Mouse (Mus musculus): ENCODE measurements around the gene Cryz. TPM values are rescaled to one million over a fixed set of nuclear protein-coding genes. Genes with fewer than 3 reads are reported as not detected.

Cryz gene
- polyA plus RNA-seq, 1 experiment: 37.9 TPM

DNA sequence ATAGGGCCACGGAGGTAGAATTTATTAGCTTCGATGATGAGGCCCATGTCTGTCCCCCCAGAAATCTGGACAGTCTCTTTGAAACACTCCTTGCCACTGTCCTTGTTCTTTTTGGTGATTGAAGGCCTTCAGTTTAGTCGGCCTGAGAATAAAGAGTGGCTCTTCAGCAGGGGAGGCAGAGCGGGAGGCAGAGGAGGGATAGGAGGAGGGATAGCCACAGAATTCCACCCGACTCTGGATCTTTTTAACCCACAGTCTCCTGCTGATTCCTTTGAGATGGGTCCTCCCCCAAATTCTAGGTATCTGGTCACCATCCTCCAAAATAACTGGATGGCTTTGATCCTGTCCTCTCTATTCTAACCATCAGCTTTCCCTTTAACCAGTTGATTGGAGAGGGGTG is 56.9 kb downstream of the Cryz start:
- Histone ChIP-seq H3K27me3 (ENCODE audit: control insufficient read depth, insufficient read depth, low read length, poor library complexity, severe bottlenecking) (no peaks in the 10 kb centered on the region), H3K36me3 (ENCODE audit: control insufficient read depth, insufficient read depth, low read length, poor library complexity, severe bottlenecking) (no peaks in the 10 kb centered on the region), H3K9ac (ENCODE audit: low read depth, poor library complexity, severe bottlenecking) (no peak overlapping the region), H3K4me3 (ENCODE audit: low read depth, low read length) (no peak overlapping the region), H3K9me3 (replicated peaks; ENCODE audit: control insufficient read depth, insufficient read depth, low read length, poor library complexity, severe bottlenecking) (no peaks in the 10 kb centered on the region), H3K4me1 (ENCODE audit: control insufficient read depth, insufficient read depth, low read length) (peaks cover 2% of the 10 kb centered on the region), H3K27ac (ENCODE audit: insufficient read depth, low read length) (no peak overlapping the region)
- TF ChIP-seq CTCF (IDR thresholded peaks at IDR 0.05; ENCODE audit: low read depth, low read length): no peak
- no peak for TF ChIP-seq EP300 (IDR thresholded peaks at IDR 0.05; ENCODE audit: insufficient read depth, low read depth, low read length)
- no peak for TF ChIP-seq POLR2A (IDR thresholded peaks at IDR 0.05; ENCODE audit: insufficient read depth, low read length)

DNA sequence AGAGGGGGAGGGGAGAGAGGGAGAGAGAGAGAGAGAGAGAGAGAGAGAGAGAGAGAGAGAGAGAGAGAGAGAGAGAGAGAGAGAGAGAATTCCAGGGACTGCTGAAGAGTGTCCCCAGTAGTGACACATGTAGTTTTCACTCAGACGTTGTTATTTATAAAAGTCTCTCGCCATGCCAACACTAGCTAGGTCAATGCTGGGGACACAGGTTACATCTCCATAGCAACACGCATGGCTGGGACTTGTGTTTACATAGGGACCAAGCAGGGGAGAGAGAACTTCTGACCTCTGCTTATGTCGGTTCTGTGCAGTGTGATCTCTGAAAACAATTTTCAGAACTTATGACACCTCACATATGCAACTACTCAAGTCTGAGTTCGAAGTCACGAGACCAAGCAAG is 57.8 kb downstream of the Cryz start:
- Histone ChIP-seq H3K4me3 (ENCODE audit: low read depth, low read length) (no peak overlapping the region), H3K9me3 (replicated peaks; ENCODE audit: control insufficient read depth, insufficient read depth, low read length, poor library complexity, severe bottlenecking) (no peaks in the 10 kb centered on the region), H3K36me3 (ENCODE audit: control insufficient read depth, insufficient read depth, low read length, poor library complexity, severe bottlenecking) (no peaks in the 10 kb centered on the region), H3K9ac (ENCODE audit: low read depth, poor library complexity, severe bottlenecking) (no peak overlapping the region), H3K4me1 (ENCODE audit: control insufficient read depth, insufficient read depth, low read length) (peaks cover 2% of the 10 kb centered on the region), H3K27me3 (ENCODE audit: control insufficient read depth, insufficient read depth, low read length, poor library complexity, severe bottlenecking) (no peaks in the 10 kb centered on the region), H3K27ac (ENCODE audit: insufficient read depth, low read length) (no peak overlapping the region)
- no peak for TF ChIP-seq POLR2A (IDR thresholded peaks at IDR 0.05; ENCODE audit: insufficient read depth, low read length)
- TF ChIP-seq CTCF (IDR thresholded peaks at IDR 0.05; ENCODE audit: low read depth, low read length): no peak
- TF ChIP-seq EP300 (IDR thresholded peaks at IDR 0.05; ENCODE audit: insufficient read depth, low read depth, low read length): no peak

DNA sequence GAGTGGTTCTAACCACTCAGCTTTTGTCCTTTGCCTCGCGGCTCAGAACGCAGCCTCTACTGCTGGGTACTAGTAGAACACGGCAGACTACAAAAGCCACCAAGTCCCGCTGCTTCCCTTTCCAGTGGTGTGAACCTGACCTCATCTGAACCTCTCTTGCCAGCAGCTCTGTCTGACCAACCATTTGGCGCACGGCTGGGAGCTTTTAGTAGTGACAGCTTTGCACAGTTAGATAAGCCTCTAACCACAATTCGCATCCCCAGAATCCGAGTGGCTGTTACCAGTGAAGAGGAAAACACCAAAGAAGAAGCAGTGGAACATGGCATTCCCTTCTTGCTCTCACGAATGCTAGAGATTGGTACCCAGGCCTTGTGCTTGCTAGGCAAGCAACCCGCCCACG is 58.4 kb downstream of the Cryz start:
- Histone ChIP-seq H3K4me3 (ENCODE audit: low read depth, low read length) (no peak overlapping the region), H3K9ac (ENCODE audit: low read depth, poor library complexity, severe bottlenecking) (no peak overlapping the region), H3K27me3 (ENCODE audit: control insufficient read depth, insufficient read depth, low read length, poor library complexity, severe bottlenecking) (no peaks in the 10 kb centered on the region), H3K9me3 (replicated peaks; ENCODE audit: control insufficient read depth, insufficient read depth, low read length, poor library complexity, severe bottlenecking) (no peaks in the 10 kb centered on the region), H3K27ac (ENCODE audit: insufficient read depth, low read length) (no peak overlapping the region), H3K36me3 (ENCODE audit: control insufficient read depth, insufficient read depth, low read length, poor library complexity, severe bottlenecking) (no peaks in the 10 kb centered on the region), H3K4me1 (ENCODE audit: control insufficient read depth, insufficient read depth, low read length) (peaks cover 1% of the 10 kb centered on the region)
- TF ChIP-seq CTCF (IDR thresholded peaks at IDR 0.05; ENCODE audit: low read depth, low read length) (no peak), POLR2A (IDR thresholded peaks at IDR 0.05; ENCODE audit: insufficient read depth, low read length) (no peak), EP300 (IDR thresholded peaks at IDR 0.05; ENCODE audit: insufficient read depth, low read depth, low read length) (no peak)

DNA sequence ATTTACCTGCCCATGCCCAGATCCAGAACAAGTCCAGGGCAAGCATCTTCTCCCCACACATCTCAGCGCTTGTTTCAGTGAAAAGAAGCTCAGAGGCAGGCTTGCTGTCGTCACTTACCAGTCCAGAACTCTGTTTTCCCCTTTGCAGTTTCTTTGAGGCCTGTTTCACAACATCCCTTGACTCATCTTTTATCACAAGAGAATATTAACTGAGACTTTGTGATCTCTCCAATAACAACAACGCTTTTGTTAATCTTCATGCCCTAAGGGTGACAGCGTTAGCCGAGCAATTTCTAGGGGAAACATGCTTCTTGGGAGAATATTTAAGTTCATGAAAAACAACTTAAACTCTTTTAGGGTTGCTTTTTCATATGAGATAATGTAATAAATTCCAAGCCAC is 59.2 kb downstream of the Cryz start:
- no peak for TF ChIP-seq CTCF (IDR thresholded peaks at IDR 0.05; ENCODE audit: low read depth, low read length)
- TF ChIP-seq EP300 (IDR thresholded peaks at IDR 0.05; ENCODE audit: insufficient read depth, low read depth, low read length): no peak
- TF ChIP-seq POLR2A (IDR thresholded peaks at IDR 0.05; ENCODE audit: insufficient read depth, low read length): no peak
- no peak overlapping the region for H3K27ac ChIP-seq (ENCODE audit: insufficient read depth, low read length)
- H3K4me1 ChIP-seq (ENCODE audit: control insufficient read depth, insufficient read depth, low read length): no peaks in the 10 kb centered on the region
- no peaks in the 10 kb centered on the region for H3K27me3 ChIP-seq (ENCODE audit: control insufficient read depth, insufficient read depth, low read length, poor library complexity, severe bottlenecking)
- no peak overlapping the region for H3K9ac ChIP-seq (ENCODE audit: low read depth, poor library complexity, severe bottlenecking)
- H3K4me3 ChIP-seq (ENCODE audit: low read depth, low read length): no peak overlapping the region
- H3K36me3 ChIP-seq (ENCODE audit: control insufficient read depth, insufficient read depth, low read length, poor library complexity, severe bottlenecking): no peaks in the 10 kb centered on the region
- no peaks in the 10 kb centered on the region for H3K9me3 ChIP-seq (replicated peaks; ENCODE audit: control insufficient read depth, insufficient read depth, low read length, poor library complexity, severe bottlenecking)

DNA sequence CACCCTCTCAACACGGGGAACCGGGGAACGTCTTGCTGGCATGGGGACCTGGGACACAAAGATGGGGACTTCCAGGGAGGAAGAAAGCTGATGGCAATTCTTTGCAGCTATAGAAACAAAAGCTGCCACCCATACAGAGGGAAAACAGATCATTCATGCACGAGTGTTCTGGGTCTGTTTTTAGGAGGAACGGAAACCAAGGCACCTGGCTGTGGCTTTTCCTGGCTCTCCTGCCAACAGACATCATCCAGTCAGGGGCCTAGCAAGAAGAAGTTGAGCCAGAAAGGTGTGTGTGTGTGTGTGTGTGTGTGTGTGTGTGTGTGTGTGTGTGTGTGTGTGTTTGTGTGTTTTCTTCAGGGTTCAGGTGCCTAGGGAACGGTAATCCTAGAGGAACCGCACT is 67.0 kb downstream of the Cryz start, which contains the start of gene Erich3:
TSS of gene Erich3 (plus strand) at position 315 of the 400 bp plus-strand sequence.
- H3K36me3 ChIP-seq (ENCODE audit: control insufficient read depth, insufficient read depth, low read length, poor library complexity, severe bottlenecking): no peaks in the 10 kb centered on the region
- no peaks in the 10 kb centered on the region for H3K27me3 ChIP-seq (ENCODE audit: control insufficient read depth, insufficient read depth, low read length, poor library complexity, severe bottlenecking)
- no peak within 1 kb of the TSS for H3K9ac ChIP-seq (ENCODE audit: low read depth, poor library complexity, severe bottlenecking)
- H3K27ac ChIP-seq (ENCODE audit: insufficient read depth, low read length): no peak within 1 kb of the TSS
- H3K4me3 ChIP-seq (ENCODE audit: low read depth, low read length): peak within 1 kb of the TSS; percentile 27
- H3K4me1 ChIP-seq (ENCODE audit: control insufficient read depth, insufficient read depth, low read length): no peaks in the 10 kb centered on the region
- TF ChIP-seq EP300 (IDR thresholded peaks at IDR 0.05; ENCODE audit: insufficient read depth, low read depth, low read length) (no peak), CTCF (IDR thresholded peaks at IDR 0.05; ENCODE audit: low read depth, low read length) (no peak), POLR2A (IDR thresholded peaks at IDR 0.05; ENCODE audit: insufficient read depth, low read length) (no peak)
- no peaks in the 10 kb centered on the region for H3K9me3 ChIP-seq (replicated peaks; ENCODE audit: control insufficient read depth, insufficient read depth, low read length, poor library complexity, severe bottlenecking)

DNA sequence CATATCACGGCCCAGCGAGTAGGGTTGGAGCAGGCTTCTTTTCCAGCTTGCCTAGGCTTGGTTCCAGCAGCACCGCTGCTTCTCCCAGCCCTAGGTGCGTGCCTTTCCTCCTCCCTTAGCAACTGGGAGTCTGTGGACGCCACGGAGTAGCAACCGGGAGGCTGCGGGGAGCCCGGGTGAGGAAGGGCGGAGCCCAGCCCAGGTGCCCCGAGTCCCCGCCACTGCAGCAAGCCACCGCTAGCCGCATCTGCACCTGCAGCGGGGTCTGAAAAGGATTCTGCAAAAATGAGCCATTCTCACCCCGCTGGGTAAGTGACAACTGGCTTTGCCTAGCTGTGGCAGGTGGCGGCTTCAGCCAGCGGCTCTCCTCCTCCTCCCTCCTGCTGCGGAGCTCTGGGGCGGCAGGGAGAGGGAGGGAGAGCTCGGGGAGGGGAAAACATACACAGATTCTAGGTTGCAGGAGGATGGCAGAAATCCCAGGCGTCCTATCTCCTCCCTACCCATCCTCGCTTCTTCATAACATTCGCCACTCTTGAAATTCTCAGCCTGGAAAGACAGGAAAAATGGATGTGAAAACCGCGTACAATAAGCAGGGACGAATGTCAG is 67.6 kb downstream of the Cryz start:
- Histone ChIP-seq H3K27me3 (ENCODE audit: control insufficient read depth, insufficient read depth, low read length, poor library complexity, severe bottlenecking) (no peaks in the 10 kb centered on the region), H3K27ac (ENCODE audit: insufficient read depth, low read length) (no peak overlapping the region), H3K4me3 (ENCODE audit: low read depth, low read length) (peak overlapping the region; percentile 27), H3K36me3 (ENCODE audit: control insufficient read depth, insufficient read depth, low read length, poor library complexity, severe bottlenecking) (no peaks in the 10 kb centered on the region), H3K4me1 (ENCODE audit: control insufficient read depth, insufficient read depth, low read length) (no peaks in the 10 kb centered on the region), H3K9ac (ENCODE audit: low read depth, poor library complexity, severe bottlenecking) (no peak overlapping the region), H3K9me3 (replicated peaks; ENCODE audit: control insufficient read depth, insufficient read depth, low read length, poor library complexity, severe bottlenecking) (no peaks in the 10 kb centered on the region)
- no peak for TF ChIP-seq POLR2A (IDR thresholded peaks at IDR 0.05; ENCODE audit: insufficient read depth, low read length)
- TF ChIP-seq CTCF (IDR thresholded peaks at IDR 0.05; ENCODE audit: low read depth, low read length): no peak
